Mouse (Mus musculus) CH12.LX (cell line): ENCODE measurements around the gene Pla2g16. TPM values are rescaled to one million over a fixed set of nuclear protein-coding genes. Genes with fewer than 3 reads are reported as not detected.

Experiments
- DNase-seq: peaks from one replicate; pipeline ENCODE4 v3.0.0-alpha.2; 2013; ENCODE audit errors: extremely low read depth
- H3K27ac ChIP-seq: 2 replicates; pipeline ENCODE4 v1.5.1; 2012; ENCODE audit warnings: low read depth, mild to moderate bottlenecking, control low read depth, moderate library complexity; ENCODE audit not compliant: insufficient read depth
- H3K27me3 ChIP-seq: replicated peaks from 2 replicates; pipeline ENCODE3; 2012; ENCODE audit warnings: inconsistent platforms
- H3K36me3 ChIP-seq, 2 experiments: replicated peaks in 1 of 2; 2 replicates each; pipeline versions ENCODE3 to v1.6.1; 2012; ENCODE audit warnings: inconsistent platforms in 1 of 2, low read length in 1 of 2, mild to moderate bottlenecking in 1 of 2, mixed read lengths in 1 of 2, moderate library complexity in 1 of 2; ENCODE audit not compliant: control insufficient read depth in 1 of 2, insufficient read depth in 1 of 2
- H3K4me1 ChIP-seq, 2 experiments: 2 replicates each; pipeline ENCODE4 v1.6.1; 2012; ENCODE audit warnings: inconsistent platforms in 1 of 2, moderate library complexity in 1 of 2; ENCODE audit not compliant: insufficient read depth in 2 of 2, control insufficient read depth in 1 of 2
- H3K4me2 ChIP-seq: 2 replicates; pipeline ENCODE4 v1.6.1; 2012; ENCODE audit warnings: low read depth, mild to moderate bottlenecking, control low read depth; ENCODE audit not compliant: poor library complexity, insufficient read depth, severe bottlenecking
- H3K4me3 ChIP-seq, 3 experiments: fragments of 150-350 bp in 1 of 3; sonication (generic) in 1 of 3; replicated peaks in 1 of 3; 2 replicates each; pipeline versions ENCODE3 to v1.5.1; 2011 to 2012; ENCODE audit warnings: low read depth in 2 of 3, low read length in 2 of 3, mild to moderate bottlenecking in 2 of 3, moderate library complexity in 2 of 3, control low read depth in 1 of 3, improper control_type of control experiment in 1 of 3, inconsistent platforms in 1 of 3, mixed read lengths in 1 of 3; ENCODE audit not compliant: poor library complexity in 1 of 3
- H3K79me2 ChIP-seq: replicated peaks from 2 replicates; pipeline ENCODE4 v1.6.1; 2012; ENCODE audit warnings: mild to moderate bottlenecking, moderate library complexity; ENCODE audit not compliant: control insufficient read depth, poor library complexity, insufficient read depth, severe bottlenecking; ENCODE audit errors: extremely low read depth
- H3K9ac ChIP-seq: 2 replicates; pipeline ENCODE4 v1.6.1; 2012; ENCODE audit warnings: low read depth, mild to moderate bottlenecking, control low read depth, moderate library complexity; ENCODE audit not compliant: insufficient read depth
- H3K9me3 ChIP-seq: replicated peaks from 2 replicates; pipeline ENCODE3; 2012; ENCODE audit warnings: low read length, inconsistent platforms, mixed read lengths
- BHLHE40 ChIP-seq: IDR thresholded peaks from 2 replicates; pipeline ENCODE4 v1.6.1; 2011; ENCODE audit warnings: mild to moderate bottlenecking, low read depth, low read length, improper control_type of control experiment
- CHD1 ChIP-seq: IDR thresholded peaks from 2 replicates; pipeline ENCODE4 v1.6.1; 2012; ENCODE audit warnings: low read depth, low read length, improper control_type of control experiment, inconsistent platforms
- CHD2 ChIP-seq: IDR thresholded peaks from 2 replicates; pipeline ENCODE4 v1.6.1; 2011; ENCODE audit warnings: low read length, improper control_type of control experiment
- E2F4 ChIP-seq: IDR thresholded peaks from 2 replicates; pipeline ENCODE4 v1.6.1; 2011; ENCODE audit warnings: low read depth, low read length, improper control_type of control experiment; ENCODE audit not compliant: insufficient replicate concordance
- EP300 ChIP-seq: IDR thresholded peaks from 2 replicates; pipeline ENCODE4 v1.6.1; 2011; ENCODE audit warnings: low read length, improper control_type of control experiment
- GABPA ChIP-seq: IDR thresholded peaks from 2 replicates; pipeline ENCODE4 v1.6.1; 2012; ENCODE audit warnings: low read depth, low read length, improper control_type of control experiment, inconsistent platforms; ENCODE audit not compliant: insufficient replicate concordance
- HCFC1 ChIP-seq: IDR thresholded peaks from 2 replicates; pipeline ENCODE4 v1.6.1; 2012; ENCODE audit warnings: low read depth, mild to moderate bottlenecking, inconsistent platforms, low read length, improper control_type of control experiment
- MAFK ChIP-seq: IDR thresholded peaks from 2 replicates; pipeline ENCODE4 v1.6.1; 2011; ENCODE audit warnings: low read length, improper control_type of control experiment; ENCODE audit not compliant: insufficient replicate concordance
- MAX ChIP-seq: IDR thresholded peaks from 2 replicates; pipeline ENCODE4 v1.6.1; 2011; ENCODE audit warnings: low read length, improper control_type of control experiment
- MAZ ChIP-seq: IDR thresholded peaks from 2 replicates; pipeline ENCODE4 v1.6.1; 2012; ENCODE audit warnings: low read depth, mild to moderate bottlenecking, inconsistent platforms, low read length, improper control_type of control experiment, moderate library complexity
- MEF2A ChIP-seq: IDR thresholded peaks from 2 replicates; pipeline ENCODE4 v1.6.1; 2014; ENCODE audit warnings: low read depth, mild to moderate bottlenecking, inconsistent platforms, low read length, improper control_type of control experiment, borderline replicate concordance
- MXI1 ChIP-seq: IDR thresholded peaks from 2 replicates; pipeline ENCODE4 v1.6.1; 2011; ENCODE audit warnings: mild to moderate bottlenecking, low read depth, low read length, improper control_type of control experiment
- MYC ChIP-seq: IDR thresholded peaks from 2 replicates; pipeline ENCODE4 v1.6.1; 2011; ENCODE audit warnings: low read depth, mild to moderate bottlenecking, improper control_type of control experiment, low read length
- NELFE ChIP-seq: IDR thresholded peaks from 2 replicates; pipeline ENCODE4 v1.6.1; 2011; ENCODE audit warnings: low read depth, low read length, improper control_type of control experiment
- NRF1 ChIP-seq: IDR thresholded peaks from 2 replicates; pipeline ENCODE4 v1.6.1; 2014; ENCODE audit warnings: low read depth, mild to moderate bottlenecking, inconsistent platforms, low read length, improper control_type of control experiment, moderate library complexity
- PAX5 ChIP-seq: IDR thresholded peaks from 2 replicates; pipeline ENCODE4 v1.6.1; 2012; ENCODE audit warnings: low read length, inconsistent platforms, mixed read lengths
- POLR2AphosphoS2 ChIP-seq: IDR thresholded peaks from 2 replicates; pipeline ENCODE4 v1.6.1; 2011; ENCODE audit warnings: low read depth, low read length, improper control_type of control experiment
- RAD21 ChIP-seq: IDR thresholded peaks from 2 replicates; pipeline ENCODE4 v1.6.1; 2011; ENCODE audit warnings: low read depth, mild to moderate bottlenecking, low read length, improper control_type of control experiment, moderate library complexity
- RCOR1 ChIP-seq: conservative IDR thresholded peaks from 2 replicates; pipeline ENCODE4 v1.6.1; 2012; ENCODE audit warnings: low read depth, mild to moderate bottlenecking, inconsistent platforms, low read length, improper control_type of control experiment
- TBP ChIP-seq: conservative IDR thresholded peaks from 2 replicates; pipeline ENCODE4 v1.6.1; 2011; ENCODE audit warnings: low read depth, low read length, improper control_type of control experiment
- UBTF ChIP-seq: IDR thresholded peaks from 2 replicates; pipeline ENCODE4 v1.6.1; 2012; ENCODE audit warnings: low read depth, mild to moderate bottlenecking, inconsistent platforms, low read length, improper control_type of control experiment, moderate library complexity
- USF1 ChIP-seq: IDR thresholded peaks from 2 replicates; pipeline ENCODE4 v1.6.1; 2014; ENCODE audit warnings: low read depth, mild to moderate bottlenecking, inconsistent platforms, low read length, improper control_type of control experiment
- USF2 ChIP-seq: conservative IDR thresholded peaks from 2 replicates; pipeline ENCODE4 v1.6.1; 2011; ENCODE audit warnings: low read depth, low read length, improper control_type of control experiment
- ZC3H11A ChIP-seq: IDR thresholded peaks from 2 replicates; pipeline ENCODE4 v1.6.1; 2012; ENCODE audit warnings: low read depth, mild to moderate bottlenecking, inconsistent platforms, low read length, improper control_type of control experiment
- ZMIZ1 ChIP-seq: IDR thresholded peaks from 2 replicates; pipeline ENCODE4 v1.6.1; 2012; ENCODE audit warnings: low read depth, mild to moderate bottlenecking, inconsistent platforms, low read length, improper control_type of control experiment
- dilution Hi-C: fragments of 300-500 bp; cut with MboI; formaldehyde crosslinking; loops from 2 replicates; pipeline ENCODE4 v1.14.3; 2020; ENCODE audit warnings: low sequenced_read_pairs; ENCODE audit not compliant: extremely low pct_unique_long_range_greater_than_20kb, extremely low pct_ligation_motif_present
- in situ Hi-C: fragments of 300-500 bp; cut with MboI; formaldehyde crosslinking; loops from 3 replicates; pipeline ENCODE4 v1.14.3; 2019; ENCODE audit warnings: low sequenced_read_pairs, low pct_ligation_motif_present, low pct_unique_long_range_greater_than_20kb, mixed read lengths
- polyA plus RNA-seq: library from polyadenylated mRNA; unstranded; fragments of >175 nt; gene quantifications from 2 replicates; pipeline ENCODE4 v1.2.1, GENCODE M21; 2012; ENCODE audit warnings: low read depth; ENCODE audit not compliant: insufficient read length
- total RNA-seq, 2 experiments: library from RNA; depleted of rRNA; stranded (reverse); fragments of 300-350 nt in 1 of 2; fragments of >200 nt in 1 of 2; gene quantifications; 2 replicates each; pipeline ENCODE4 v1.2.3; 2012 to 2014

The Pla2g16 gene
- total and polyA plus RNA-seq, 3 experiments = 15.4 to 28.2 (median 19.5) TPM

DNA sequence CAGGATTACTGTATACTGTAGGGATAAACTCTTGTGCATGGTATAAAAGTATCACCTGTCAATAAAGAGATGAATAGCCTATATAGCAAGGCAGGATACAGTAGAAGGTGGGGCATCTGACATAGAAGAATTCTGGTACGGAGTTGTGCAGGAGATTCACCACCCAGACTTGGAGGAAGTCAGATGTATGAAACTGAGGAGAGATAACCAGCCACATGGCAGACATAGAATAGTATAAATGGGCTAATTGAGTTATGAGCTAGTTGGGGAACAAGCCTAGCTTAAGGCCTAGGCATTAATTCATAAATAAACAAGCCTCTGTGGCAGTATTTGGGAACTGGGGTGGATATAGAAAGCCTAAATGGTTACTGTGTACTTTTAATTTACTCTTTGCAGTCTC, 40.8 kb upstream of the Pla2g16 start:
- H3K36me3 ChIP-seq = peaks cover 6 to 49% of the 10 kb centered on the region in 2 experiments

DNA sequence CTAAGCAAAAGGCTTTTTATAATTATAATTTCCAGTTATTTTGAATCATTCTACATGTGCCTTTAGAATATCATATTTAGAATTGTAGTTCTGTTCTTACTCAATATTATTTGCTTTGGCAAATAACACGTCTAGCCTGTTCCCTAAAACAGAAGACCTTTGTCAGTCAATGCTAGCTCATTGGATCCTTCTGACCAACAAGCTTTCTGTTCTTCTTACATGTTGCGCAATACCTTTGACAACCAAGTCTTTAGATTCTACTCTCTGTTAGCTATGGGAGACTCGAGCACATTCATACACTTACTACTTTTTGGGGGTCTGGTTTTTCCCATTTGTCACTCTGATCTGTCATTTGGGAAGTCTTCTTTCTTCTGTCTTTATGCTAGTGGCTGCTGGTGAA, 35.6 kb upstream of the Pla2g16 start:
- in situ Hi-C loops (no loop called here), dilution Hi-C loops (no loop called here)
- Histone ChIP-seq H3K27me3 (no peaks in the 10 kb centered on the region), H3K4me2 (no peak overlapping the region), H3K79me2 (no peaks in the 10 kb centered on the region), H3K4me1 (peaks cover 0 to 6% of the 10 kb centered on the region in 2 experiments; a peak in 2 of 4 replicates), H3K9ac (no peak overlapping the region), H3K27ac (no peak overlapping the region), H3K4me3 (no peak overlapping the region), H3K9me3 (peaks cover 2% of the 10 kb centered on the region), H3K36me3 (peaks cover 12 to 67% of the 10 kb centered on the region in 2 experiments)
- TF ChIP-seq EP300 (no peak), MEF2A (no peak), UBTF (no peak), ZC3H11A (no peak), NRF1 (no peak), MXI1 (no peak), MAFK (no peak), CHD2 (no peak), CHD1 (no peak), E2F4 (no peak), RAD21 (no peak), NELFE (no peak), GABPA (no peak), MYC (no peak), BHLHE40 (no peak), HCFC1 (no peak), USF1 (no peak), MAZ (no peak), POLR2AphosphoS2 (no peak)
- DNase-seq = no peak

More for the DNA sequence above, 40.8 kb upstream of the Pla2g16 start:
- in situ Hi-C loops = no loop called here
- Histone ChIP-seq H3K27me3 (no peaks in the 10 kb centered on the region), H3K27ac (no peak overlapping the region), H3K79me2 (no peaks in the 10 kb centered on the region), H3K4me1 (peaks cover 0 to 16% of the 10 kb centered on the region in 2 experiments; a peak in 2 of 4 replicates), H3K9ac (no peak overlapping the region), H3K9me3 (no peaks in the 10 kb centered on the region), H3K4me3 (no peak overlapping the region), H3K4me2 (no peak overlapping the region)
- dilution Hi-C loops = no loop called here
- no peak for TF ChIP-seq EP300
- TF ChIP-seq MAX = no peak
- no peak for TF ChIP-seq NELFE
- TF ChIP-seq CHD1 = no peak
- TF ChIP-seq PAX5 = no peak
- TF ChIP-seq MYC = no peak
- no peak for TF ChIP-seq UBTF
- no peak for TF ChIP-seq TBP
- TF ChIP-seq GABPA = no peak
- no peak for TF ChIP-seq NRF1
- TF ChIP-seq USF1 = no peak
- no peak for TF ChIP-seq USF2
- no peak for TF ChIP-seq ZMIZ1
- TF ChIP-seq RCOR1 = no peak
- no peak for TF ChIP-seq HCFC1
- no peak for DNase-seq
